Mouse (Mus musculus): Measurements from ENCODE around the gene Itprip.

Gene Itprip

GRCm38 (mm10) chr19:47849735-47850134 lies 69.4 kb downstream of the Itprip start:
- DNase-seq: no peak

All from kidney, postnatal 14 days (tissue).